Mouse (Mus musculus) ovary, adult 18-20 months (tissue): ENCODE measurements around the gene Rbm18.

Source experiments
- DNase-seq: peaks from one replicate; pipeline ENCODE4 v3.0.0; 2022; ENCODE audit warnings: low spot score, mixed read lengths

Gene Rbm18

DNA sequence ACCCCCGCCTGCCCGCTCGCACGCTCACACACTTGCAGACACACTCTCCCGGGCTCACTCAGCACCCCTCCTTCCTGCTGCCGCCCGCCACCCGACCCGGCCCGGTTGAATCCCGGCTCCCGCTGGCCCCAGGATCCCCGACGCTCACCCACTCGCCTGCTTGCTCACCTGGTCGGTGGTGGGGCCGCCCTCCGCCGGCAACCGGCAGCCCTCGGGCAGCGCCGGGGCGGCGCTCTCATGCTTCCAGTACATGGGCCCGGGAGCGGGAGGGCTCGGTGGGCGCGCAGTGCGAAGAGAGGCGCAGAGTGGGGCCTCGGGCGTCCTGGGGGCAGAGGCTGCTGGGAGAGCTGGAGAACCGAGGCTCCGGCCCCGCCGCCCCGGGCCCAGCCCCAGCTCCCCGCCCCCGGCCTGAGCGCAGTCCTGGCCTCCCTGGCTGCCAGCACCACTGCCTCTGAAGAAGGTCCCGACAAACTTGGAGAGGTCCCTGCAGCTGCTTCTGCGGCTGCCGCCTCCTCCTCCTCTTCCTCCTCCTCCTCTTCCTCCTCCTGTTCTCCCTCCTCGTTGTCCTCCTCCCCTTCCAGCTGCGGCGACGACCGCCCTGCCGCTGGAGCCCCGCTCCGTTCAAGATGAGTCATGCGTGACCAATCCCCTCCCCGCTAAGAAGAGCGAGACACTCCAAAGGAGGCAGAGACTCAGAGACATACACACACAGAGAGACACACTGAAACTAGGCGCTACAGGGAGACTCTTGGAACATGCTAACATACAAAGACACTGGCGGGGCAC is 31.4 kb downstream of the Rbm18 start, which contains the start of gene Lhx6:
Lhx6 (minus strand) TSS at position 453 of the 786 bp plus-strand sequence.
- DNase-seq, result no peak

DNA sequence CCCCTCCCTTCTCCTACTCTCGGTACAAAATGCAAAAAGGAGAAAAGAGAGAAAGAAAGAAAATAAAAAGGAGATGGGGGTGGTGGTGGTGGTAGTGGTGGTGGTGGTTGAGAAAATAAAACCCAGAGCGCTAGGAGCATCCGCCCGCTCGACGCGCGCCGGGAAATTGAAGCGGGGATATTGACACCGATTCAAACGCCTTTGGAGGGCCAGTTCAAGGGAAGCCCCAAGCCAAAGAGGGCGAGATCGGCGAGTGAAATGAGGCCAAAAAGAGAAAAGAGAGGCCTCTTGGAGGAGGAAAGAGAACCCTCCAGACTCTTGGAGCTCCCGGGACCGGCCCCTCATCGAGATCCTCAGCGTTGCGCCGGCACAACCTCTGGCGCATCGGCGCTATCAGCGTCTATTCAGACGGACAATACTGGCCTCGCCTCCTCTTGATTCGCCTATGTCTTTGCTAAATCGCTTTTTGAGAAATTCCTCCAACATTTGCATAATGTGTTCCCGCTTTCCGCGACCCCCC is 32.1 kb downstream of the Rbm18 start:
- no peak for DNase-seq

DNA sequence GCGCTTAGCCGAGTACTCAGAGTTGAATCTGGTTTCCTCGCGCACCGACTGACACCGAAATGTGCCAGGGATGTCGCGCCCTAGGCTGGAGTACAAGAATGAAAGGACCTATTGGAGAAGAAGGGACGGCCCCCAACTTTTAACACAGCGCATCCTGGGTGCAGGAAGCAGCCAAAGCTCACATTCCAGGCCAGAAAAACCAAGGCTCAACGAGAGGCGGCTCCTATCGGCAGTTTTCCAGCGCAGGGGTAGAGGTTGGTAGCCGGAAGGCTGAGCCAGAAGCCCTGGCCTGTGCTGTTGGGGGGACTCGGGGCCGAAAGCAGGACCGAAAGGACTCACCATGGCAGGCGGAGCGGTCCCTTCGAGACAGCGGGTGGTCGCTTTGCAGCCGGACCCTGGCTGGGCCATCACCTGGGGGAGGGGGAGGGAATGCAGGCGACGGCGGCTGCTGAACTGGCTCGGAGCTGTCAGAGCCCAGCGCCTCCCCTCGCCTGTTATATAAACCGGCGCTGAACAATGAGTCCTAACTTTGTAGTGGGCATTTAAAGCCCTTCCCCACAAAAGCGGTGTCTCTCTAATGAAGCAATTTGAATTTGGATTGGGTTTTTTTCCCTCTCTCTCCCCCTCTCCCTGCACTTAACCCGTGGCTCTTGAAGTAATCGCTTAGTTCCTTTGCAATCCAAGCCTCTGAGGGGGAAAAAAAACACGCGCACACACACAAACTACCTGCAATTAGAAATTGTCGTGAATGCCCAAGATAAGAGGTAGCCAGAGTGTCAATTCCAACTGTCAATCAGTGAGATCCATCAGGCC is 32.8 kb downstream of the Rbm18 start:
- no peak for DNase-seq

DNA sequence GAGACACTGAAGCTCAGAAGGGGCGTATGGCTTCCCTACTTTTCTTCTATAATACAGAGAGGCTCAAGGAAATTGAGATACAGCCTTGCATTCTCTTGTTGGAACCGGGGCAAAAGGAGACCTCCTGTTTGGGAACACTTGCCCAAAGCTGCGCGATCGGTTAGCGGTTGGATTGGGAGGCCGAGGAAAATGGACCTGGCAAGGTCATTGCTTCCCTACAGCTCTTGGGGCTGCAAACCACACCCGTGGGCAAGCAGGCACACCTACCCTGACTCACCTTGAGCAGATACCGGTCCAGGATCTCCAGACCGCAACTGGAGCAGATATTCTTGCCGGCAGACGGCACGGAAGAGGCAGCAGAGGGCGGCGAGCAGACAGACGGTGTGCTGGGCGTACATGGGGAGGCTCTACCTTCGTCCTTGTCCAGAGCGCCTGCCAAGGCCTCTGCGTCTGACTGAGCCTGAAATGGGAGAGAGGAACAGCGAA is 33.5 kb downstream of the Rbm18 start:
- no peak for DNase-seq

DNA sequence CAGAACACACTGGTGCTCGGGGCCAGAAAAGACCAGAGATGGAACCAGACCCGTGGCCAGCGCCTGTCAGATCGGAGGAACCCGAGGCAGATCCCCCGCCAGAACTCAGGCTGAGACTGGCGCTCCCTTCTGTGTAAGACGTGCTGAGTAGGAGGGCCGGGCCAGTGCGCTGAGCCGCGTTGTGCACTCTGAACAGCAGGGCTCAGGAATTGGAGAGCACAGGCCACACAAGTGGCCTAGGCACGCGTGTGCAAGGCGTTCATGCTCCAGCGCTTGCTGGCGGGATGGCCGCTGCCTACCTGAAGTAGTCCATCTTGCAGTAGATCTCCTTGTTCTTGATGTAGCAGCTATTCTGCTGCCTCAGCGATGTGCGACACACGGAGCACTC is 34.0 kb downstream of the Rbm18 start:
- DNase-seq, result no peak

DNA sequence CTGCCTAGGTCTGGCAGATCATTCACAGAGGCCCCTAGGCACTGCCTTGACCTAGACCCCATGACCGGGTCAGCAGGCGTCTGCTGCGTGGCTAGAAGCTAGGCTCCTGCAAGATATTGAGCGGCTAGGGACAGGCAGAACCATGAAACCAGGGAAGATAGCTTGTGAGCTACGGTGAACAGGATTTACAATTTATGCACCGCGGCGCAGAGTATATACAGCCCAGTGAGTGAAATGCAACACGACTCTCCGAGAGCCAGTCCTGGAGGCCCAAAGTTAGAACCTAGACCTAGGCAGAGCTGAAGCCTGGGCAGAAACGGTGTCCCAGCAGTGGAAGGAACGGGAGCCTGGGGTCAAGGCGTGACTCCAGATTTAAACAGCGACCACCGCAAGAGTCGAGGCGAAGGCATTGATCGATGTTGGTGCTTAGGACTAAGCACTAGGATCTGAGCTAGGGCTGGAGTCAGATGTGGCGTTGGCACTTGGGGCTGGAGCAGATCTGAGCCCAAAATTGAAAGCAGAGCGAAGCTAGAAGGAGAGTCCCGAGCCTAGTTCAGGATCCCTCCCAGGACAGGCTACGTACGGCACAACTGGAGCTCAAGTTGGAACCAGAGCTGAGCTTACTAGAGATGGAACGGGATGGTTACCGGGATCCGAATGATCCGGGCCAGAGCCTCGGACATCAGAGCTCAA is 34.6 kb downstream of the Rbm18 start:
- DNase-seq, result no peak

DNA sequence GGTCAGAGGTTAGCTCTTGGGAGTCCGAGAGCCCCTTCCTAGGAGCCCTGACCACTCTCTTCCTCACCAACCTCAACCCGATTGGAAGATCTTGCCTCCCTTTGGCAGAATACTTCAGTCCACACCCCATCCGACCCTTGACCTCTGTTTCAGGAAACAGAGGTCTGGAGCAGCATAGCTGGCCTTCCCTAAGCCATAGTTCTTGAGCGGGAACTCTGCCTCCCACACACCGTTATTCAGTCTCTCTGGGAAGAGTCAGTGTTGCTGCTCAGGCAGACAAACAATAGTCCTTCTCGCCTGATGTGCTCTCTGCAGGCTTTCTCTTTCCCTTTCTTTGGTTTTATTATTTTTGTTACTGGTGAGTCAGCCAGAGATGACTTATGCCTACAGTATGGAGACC is 36.8 kb downstream of the Rbm18 start:
- no peak for DNase-seq

DNA sequence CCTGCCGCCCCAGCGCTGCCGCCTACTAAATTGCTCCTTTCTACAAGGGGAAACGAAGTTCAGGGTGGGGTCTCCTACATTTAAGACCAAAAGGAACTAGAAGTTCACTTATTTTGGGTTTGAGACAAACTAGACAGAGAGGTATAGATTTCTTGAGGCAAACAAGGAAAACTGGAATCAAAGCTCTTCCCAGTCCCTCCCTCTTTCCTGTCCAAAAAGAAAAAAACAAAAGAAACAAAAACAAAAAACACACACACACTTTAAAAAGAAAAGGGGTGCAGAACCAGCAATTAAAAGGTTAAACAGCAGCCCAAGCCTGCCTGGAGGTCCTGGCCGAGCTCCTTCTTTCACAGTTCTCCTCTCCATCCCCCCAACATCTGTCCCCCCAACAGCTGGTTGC is 38.6 kb downstream of the Rbm18 start:
- DNase-seq, result no peak

DNA sequence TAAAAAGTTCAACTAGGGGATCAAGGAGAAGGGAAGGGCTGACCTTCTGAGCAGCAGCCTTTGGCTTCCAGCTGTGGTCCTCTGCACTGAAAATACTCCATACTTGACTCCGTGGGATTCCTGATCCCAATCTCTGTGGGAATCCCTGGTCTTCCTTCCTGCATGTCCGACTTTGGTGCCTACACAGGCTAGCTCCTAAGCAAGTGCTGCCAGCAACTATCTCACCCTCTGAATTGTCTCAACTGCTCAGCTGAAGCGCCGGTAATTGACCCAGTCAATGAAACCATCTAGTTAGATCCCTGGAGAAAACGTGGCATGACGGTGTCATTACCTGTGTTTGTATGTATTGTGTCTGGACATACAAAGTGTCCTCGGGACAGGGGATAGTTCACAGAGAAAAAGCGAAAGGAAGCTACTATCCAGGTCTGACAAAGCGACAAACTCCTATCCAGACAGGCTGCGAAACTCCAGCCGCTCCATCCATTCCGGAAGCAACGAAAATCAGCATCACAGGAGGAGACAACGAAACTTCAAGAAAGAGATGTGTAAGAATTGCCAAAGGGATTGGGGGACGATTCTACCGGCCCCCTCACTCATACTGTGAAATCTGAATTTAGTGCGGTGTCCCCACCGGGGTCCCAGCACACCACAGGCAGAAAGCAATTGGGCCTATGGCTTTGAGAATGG is 39.3 kb downstream of the Rbm18 start:
- DNase-seq, result no peak

DNA sequence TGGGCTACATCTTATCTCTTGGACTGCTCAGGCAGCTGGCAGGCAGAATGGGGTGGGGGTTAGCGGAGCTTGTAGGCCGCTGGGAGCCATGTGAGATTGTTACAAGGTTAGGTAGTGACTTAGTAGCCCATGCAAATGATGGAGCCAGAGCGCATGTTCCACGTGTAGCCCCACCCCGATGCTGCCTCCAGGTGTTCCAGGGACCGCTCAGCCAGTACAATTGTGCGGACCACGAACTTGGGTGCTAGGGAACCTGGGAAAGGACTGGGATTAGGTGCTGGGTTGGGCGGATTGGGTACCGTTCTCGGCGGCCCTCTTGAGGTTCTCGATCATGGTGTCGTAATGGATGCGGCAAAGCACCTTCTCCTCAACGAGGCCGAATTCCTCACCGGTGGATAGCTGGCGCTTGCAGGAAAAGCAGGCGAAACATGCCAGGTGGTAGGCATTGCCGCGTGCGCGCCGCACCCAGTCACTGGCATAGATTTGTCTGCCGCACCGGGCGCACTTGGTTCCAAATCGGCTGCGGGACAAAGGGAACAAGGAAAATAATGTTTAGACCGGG is 42.6 kb downstream of the Rbm18 start:
- DNase-seq, result no peak

DNA sequence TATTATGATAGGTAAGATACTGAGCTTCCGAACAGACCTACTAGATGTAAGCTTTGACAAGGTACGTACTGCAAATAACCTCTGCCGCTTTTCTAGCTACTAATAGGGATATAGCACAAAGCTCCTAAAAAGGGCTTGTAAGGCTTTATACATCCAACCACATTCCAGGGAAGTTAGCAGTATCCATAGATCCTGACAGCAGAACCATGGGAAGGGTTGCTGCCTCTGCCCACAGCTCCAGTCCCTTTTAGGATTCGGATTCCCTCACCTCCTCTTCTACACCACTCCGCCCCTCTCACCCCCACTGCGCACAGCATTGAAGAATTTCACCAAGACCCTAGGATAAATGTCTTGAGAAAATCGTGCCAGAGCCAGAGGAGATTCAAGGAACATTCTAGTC is 43.3 kb downstream of the Rbm18 start:
- no peak for DNase-seq

DNA sequence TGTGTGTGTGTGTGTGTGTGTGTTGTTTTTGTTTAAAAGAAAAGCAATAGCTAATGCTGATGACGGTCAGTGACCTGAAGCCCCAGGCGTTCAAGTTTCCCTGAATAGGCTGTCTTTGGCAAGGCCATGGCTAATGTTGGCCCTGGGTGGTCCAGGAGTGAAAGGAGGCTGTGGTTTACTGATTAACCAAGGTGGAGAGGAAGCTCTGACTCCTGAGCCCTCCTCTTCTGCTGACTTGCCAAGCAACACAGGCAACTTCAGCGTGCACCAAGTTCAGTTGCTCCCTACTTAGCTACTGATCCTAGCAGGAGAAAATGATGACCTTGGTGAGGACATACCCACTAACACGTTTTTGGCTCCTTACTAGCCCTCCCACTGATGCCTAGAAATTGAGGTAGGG is 43.8 kb downstream of the Rbm18 start:
- no peak for DNase-seq

DNA sequence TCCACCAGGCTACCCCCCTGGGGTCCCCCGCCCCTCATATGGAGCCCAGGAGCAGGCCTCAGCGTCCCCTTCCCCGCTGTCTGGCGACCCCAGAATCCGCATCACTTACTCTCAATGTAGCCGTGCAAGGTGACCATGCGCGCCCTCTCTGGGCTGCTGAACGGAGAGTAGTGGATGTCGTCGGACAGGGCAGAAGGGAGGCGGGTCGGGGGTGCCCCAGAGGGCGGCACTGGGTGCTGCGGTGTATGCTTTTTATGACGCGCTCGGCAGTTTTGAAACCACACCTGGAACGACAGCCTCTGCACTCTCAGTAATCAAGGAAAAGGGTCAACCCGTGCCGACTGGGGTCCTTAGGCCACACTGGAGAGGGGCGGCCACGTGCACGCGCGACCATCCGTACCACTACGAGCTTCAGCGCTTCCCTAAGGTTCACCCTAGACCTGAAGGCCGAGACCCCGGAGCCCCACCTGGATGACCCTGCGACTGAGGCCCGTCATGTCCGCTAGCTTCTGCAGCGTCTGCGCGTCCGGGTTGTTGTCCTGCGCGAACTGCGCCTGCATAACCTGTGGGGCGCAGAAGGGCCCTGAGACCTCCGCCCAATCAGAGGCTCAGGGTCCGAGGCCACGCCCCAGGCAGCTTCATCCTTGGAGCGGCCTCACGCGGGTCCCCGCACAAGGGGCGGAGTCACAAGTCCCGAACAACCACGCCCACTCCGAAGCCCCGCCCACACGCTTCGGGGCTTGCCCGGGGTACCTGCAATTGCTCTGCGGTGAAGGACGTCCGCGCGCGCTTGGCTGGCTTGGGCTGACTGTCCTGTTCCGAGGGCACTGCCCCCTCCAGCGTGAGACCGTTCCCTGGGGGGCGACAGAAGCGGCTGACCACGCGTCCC is 45.5 kb downstream of the Rbm18 start:
- DNase-seq, result peak; percentile 40

DNA sequence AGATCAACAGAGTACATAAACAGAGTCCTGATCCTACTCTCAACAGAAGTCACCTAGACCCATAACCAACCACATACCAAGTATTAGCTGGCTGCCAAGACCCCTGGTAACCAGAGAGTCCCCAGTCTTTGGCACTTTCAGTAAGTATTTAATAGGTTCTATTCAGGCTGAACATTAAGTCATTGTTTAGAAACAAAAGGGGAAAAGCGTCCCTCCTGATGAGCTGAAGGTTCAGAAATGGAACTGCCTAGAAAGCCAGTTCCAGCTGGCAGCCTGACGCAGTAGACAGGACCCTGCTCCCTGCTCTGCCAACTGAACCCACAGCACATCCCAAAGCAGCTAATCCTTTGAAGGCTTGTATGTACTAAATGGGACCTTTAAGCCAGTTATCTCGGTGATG is 47.4 kb downstream of the Rbm18 start:
- DNase-seq, result no peak

DNA sequence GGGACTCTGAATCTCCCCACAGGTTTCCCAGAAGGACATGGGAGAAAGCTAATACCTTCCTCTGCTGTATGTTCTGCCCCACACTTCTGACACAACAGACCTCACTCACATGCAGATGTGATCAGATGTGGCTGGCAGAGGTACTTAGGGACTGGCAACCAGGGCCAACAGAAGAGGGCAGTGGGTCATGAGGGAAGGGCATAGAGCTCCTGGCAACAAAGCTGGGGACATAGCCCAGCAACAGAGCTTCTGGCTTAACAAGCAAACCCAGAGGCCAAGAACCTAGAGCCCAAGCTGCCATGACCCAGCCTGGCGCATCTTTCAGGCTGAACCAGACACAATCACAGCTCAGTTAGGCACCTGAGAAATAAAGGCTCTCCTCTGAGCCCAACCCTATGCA is 51.5 kb downstream of the Rbm18 start:
- DNase-seq, result no peak

DNA sequence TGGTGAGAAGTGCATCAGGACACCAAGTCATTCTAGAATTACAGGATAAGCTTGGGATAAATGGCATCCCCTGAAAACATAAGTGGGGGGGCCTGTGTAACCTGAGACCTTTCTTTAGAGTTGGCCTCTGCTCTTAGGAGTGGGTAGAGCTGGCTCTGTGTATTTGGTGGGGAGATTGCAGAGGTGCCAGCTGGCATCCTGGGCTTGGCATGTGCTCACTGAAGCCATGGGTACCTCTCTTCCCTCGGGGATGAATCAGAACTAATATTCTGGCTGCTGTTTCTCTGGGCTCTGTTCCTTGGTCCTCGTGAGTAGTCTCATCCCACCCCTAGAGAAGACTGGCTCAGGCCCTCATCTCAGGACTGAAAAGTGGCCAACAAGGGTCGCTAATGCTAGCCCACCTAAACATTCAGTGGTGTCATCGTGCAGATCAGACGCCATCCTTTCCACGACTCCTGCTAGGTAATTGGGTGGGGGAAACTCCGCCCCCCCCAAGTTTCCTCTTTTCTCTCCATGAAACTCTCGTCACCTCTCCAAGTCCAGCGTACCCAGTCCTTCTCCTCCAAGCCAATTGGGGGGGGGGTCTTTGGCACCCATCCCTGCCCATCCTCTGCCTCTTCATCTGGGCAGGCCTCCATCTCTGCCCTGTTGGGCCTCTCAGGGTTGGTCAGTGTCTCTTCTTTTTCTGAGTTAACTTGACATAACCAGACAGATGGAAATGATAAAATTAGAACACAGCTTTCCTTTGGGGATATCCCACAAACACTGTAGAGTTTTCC is 53.6 kb downstream of the Rbm18 start:
- no peak for DNase-seq

DNA sequence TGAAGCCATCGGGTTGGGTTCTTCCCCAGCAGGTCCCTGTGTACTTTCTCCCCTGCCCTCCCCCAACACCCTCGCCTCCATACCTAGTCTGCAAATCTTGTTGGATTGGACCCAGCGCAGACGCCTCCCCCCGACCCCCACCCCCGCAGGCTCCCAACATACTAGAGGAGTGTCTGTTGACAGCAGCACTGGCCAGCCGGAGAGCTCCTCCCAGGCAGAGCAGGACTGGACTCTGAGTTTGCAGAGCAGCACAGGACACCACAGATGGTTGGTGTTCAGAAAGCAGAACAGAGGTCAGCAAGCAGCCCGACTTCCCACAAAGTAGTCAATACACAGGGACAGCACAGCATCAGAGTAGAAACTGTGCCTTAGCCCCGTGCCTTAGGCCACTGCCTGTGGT is 55.1 kb downstream of the Rbm18 start:
- DNase-seq, result no peak

DNA sequence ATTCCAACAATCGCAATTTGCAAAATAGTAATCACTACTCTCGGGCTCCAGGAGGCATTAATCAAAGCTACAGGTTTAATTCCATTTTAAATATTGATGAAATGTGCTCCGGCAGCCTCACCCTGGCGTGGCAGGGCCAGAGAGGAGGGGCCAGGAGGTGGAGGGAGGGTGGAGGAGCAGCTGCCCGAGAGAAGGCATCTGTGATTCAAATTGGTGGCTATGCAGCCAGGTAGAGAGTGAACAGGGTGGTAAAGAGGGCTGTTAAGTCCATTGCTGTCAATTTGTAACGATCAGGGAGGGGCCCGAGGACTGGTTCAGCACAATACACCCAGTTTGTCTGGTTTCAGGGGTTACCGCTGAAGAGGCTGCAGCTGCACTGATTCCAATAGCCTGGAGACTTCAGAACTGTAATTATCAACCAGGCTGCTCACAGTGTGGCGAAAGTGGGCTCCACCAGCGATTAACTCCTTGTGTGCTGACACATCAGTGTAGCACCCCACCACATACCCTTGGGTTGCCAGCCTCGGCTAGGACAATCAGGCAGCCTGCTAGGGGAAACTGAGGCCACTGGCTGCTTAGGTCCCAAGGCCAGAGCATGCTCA is 59.3 kb downstream of the Rbm18 start:
- no peak for DNase-seq

DNA sequence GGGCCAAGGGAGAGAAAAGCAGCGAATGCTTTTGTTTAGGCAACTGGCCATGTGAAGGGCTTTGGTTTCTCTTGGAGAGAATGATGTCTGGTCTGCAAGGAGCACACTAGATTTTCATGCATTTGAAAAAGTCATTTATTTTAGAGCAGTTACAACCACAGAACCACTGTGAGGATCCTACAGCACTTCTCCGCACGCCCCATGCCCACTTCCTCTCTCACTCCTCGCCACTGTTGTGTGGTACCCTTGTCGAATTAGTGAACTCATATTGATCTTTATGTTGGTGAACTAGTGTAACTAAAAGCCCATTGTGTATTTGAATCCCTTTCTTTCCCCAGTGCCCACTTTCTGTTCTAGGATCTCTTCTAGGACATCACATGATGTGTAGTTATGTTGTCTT is 61.4 kb downstream of the Rbm18 start:
- DNase-seq, result no peak
